Mouse (Mus musculus) adrenal gland, adult (tissue): ENCODE measurements at regions not wholly inside any gene's neighbourhood (a gene's known extent, or its start where the extent isn't known, plus 50 kb on each side); places are given as distances from the start of the nearest gene placed in this dataset.

Experiments
- DNase-seq, 2 experiments: peaks; one replicate each; pipeline ENCODE4 v3.0.0; 2022 to 2023; ENCODE audit warnings: low spot score in 1 of 2; ENCODE audit not compliant: inconsistent age in 2 of 2

- no peak for DNase-seq
Measured at GRCm38 (mm10) chr8:80263468-80263945, 205.7 kb upstream of the Hhip start.

GRCm38 (mm10) chr8:80262911-80263310 lies 205.1 kb upstream of the Hhip start:
- no peak for DNase-seq

GRCm38 (mm10) chr8:80253541-80253940 lies 195.7 kb upstream of the Hhip start:
- DNase-seq: no peak

- no peak for DNase-seq
Measured at GRCm38 (mm10) chr8:80251595-80251994, 193.8 kb upstream of the Hhip start.

GRCm38 (mm10) chr8:80250305-80251161 lies 192.7 kb upstream of the Hhip start:
- DNase-seq: no peak

- no peak for DNase-seq
Measured at GRCm38 (mm10) chr8:80249762-80250161, 192.0 kb upstream of the Hhip start.

- DNase-seq: no peak
Measured at GRCm38 (mm10) chr8:80239879-80240278, 182.1 kb upstream of the Hhip start.

GRCm38 (mm10) chr8:80210361-80210760 lies 152.6 kb upstream of the Hhip start:
- DNase-seq: no peak

- DNase-seq: no peak
Measured at GRCm38 (mm10) chr8:80204678-80205654, 147.2 kb upstream of the Hhip start.

- no peak for DNase-seq
Measured at GRCm38 (mm10) chr8:80203769-80204677, 146.2 kb upstream of the Hhip start.

GRCm38 (mm10) chr8:80197680-80198079 lies 139.9 kb upstream of the Hhip start:
- no peak for DNase-seq

- DNase-seq: no peak
Measured at GRCm38 (mm10) chr8:80190510-80190908, 132.7 kb upstream of the Hhip start.

GRCm38 (mm10) chr8:80189797-80190509 lies 132.1 kb upstream of the Hhip start:
- DNase-seq: no peak

- no peak for DNase-seq
Measured at GRCm38 (mm10) chr8:80185286-80185685, 127.5 kb upstream of the Hhip start.

GRCm38 (mm10) chr8:80168688-80169087 lies 110.9 kb upstream of the Hhip start:
- no peak for DNase-seq

GRCm38 (mm10) chr8:80149458-80150083 lies 91.8 kb upstream of the Hhip start:
- DNase-seq: peak in 1 of 2 experiments; percentile 17

- DNase-seq: no peak
Measured at GRCm38 (mm10) chr8:80147929-80148328, 90.1 kb upstream of the Hhip start.

GRCm38 (mm10) chr8:80138481-80138880 lies 80.7 kb upstream of the Hhip start:
- DNase-seq: no peak

- no peak for DNase-seq
Measured at GRCm38 (mm10) chr8:80120378-80120965, 62.7 kb upstream of the Hhip start.
